Mouse (Mus musculus) naive thymus-derived CD4-positive, alpha-beta T cell, adult 2 months (primary cell): ENCODE measurements around the gene Spata32.
"Not testable (repeated sequence)": the region's sequence is repeated elsewhere in the genome, so short reads cannot be mapped to it uniquely, and the experiment has no call there.

Experiments used
- DNase-seq: peaks from one replicate; pipeline ENCODE4 v3.0.0-alpha.2; 2011; ENCODE audit warnings: low read depth

Spata32 gene

GRCm38 (mm10) chr11:103246081-103246730 is 28.0 kb upstream of the Spata32 start:
- DNase-seq, result no peak

GRCm38 (mm10) chr11:103244856-103245255 is 26.6 kb upstream of the Spata32 start:
- no peak for DNase-seq

GRCm38 (mm10) chr11:103240740-103241139 is 22.5 kb upstream of the Spata32 start:
- no peak for DNase-seq

- DNase-seq, result no peak
These were observed 19.5 kb upstream of the Spata32 start for GRCm38 (mm10) chr11:103237757-103238156.

GRCm38 (mm10) chr11:103236903-103237302 is 18.7 kb upstream of the Spata32 start:
- DNase-seq, result no peak

GRCm38 (mm10) chr11:103236431-103236830 is 18.2 kb upstream of the Spata32 start:
- DNase-seq, result no peak

GRCm38 (mm10) chr11:103235702-103236101 is 17.5 kb upstream of the Spata32 start:
- no peak for DNase-seq

- DNase-seq, result no peak
These were observed 16.2 kb upstream of the Spata32 start for GRCm38 (mm10) chr11:103234447-103234846.

- DNase-seq, result peak; percentile 86
These were observed 14.7 kb upstream of the Spata32 start for GRCm38 (mm10) chr11:103232966-103233365.

GRCm38 (mm10) chr11:103231367-103231766 is 13.1 kb upstream of the Spata32 start:
- DNase-seq, result no peak

GRCm38 (mm10) chr11:103230626-103231025 is 12.4 kb upstream of the Spata32 start:
- no peak for DNase-seq

GRCm38 (mm10) chr11:103229608-103230007 is 11.4 kb upstream of the Spata32 start:
- no peak for DNase-seq

GRCm38 (mm10) chr11:103223951-103224456 is 5.8 kb upstream of the Spata32 start:
- DNase-seq, result no peak

- DNase-seq, result no peak
These were observed 5.2 kb upstream of the Spata32 start for GRCm38 (mm10) chr11:103223444-103223843.

GRCm38 (mm10) chr11:103222718-103223117 is 4.5 kb upstream of the Spata32 start:
- DNase-seq, result not testable (repeated sequence)

GRCm38 (mm10) chr11:103221437-103221836 is 3.2 kb upstream of the Spata32 start:
- no peak for DNase-seq

GRCm38 (mm10) chr11:103219995-103220394 is 1.8 kb upstream of the Spata32 start:
- DNase-seq, result no peak

- DNase-seq, result no peak
These were observed 1.0 kb upstream of the Spata32 start for GRCm38 (mm10) chr11:103219259-103219658.

- no peak for DNase-seq
These were observed 277 bp upstream of the Spata32 start for GRCm38 (mm10) chr11:103218517-103218901.

GRCm38 (mm10) chr11:103215355-103215754 is 2.9 kb downstream of the Spata32 start:
- no peak for DNase-seq

- peak; percentile 40 for DNase-seq
These were observed 4.5 kb downstream of the Spata32 start for GRCm38 (mm10) chr11:103213712-103214111.

- no peak for DNase-seq
These were observed 7.9 kb downstream of the Spata32 start for GRCm38 (mm10) chr11:103210291-103210690.

- DNase-seq, result no peak
These were observed 9.8 kb downstream of the Spata32 start, which contains the start of gene 1700023F06Rik for GRCm38 (mm10) chr11:103208458-103208857. Gene 1700023F06Rik (minus strand): TSS chr11:103208558.

- DNase-seq, result no peak
These were observed 12.0 kb downstream of the Spata32 start for GRCm38 (mm10) chr11:103206203-103206602.
